Mouse (Mus musculus) testis, adult 2 months (tissue): ENCODE results near the gene Foxp4. TPM values are rescaled to one million over a fixed set of nuclear protein-coding genes. Genes with fewer than 3 reads are reported as not detected.

Experiments used
- H3K27ac ChIP-seq: fragments of 200-500 bp; 2 replicates; pipeline ENCODE4 v1.5.1; 2012; ENCODE audit warnings: low read depth, low read length; ENCODE audit not compliant: control insufficient read depth, insufficient read depth
- H3K27me3 ChIP-seq: fragments of 200-500 bp; 2 replicates; pipeline ENCODE4 v1.6.1; 2012; ENCODE audit warnings: mild to moderate bottlenecking, low read length, moderate library complexity; ENCODE audit not compliant: control insufficient read depth, insufficient read depth
- H3K36me3 ChIP-seq: fragments of 200-500 bp; 2 replicates; pipeline ENCODE4 v1.6.1; 2012; ENCODE audit warnings: mild to moderate bottlenecking, low read length; ENCODE audit not compliant: control insufficient read depth, insufficient read depth
- H3K4me1 ChIP-seq: fragments of 200-500 bp; 2 replicates; pipeline ENCODE4 v1.6.1; 2012; ENCODE audit warnings: low read length; ENCODE audit not compliant: control insufficient read depth, insufficient read depth
- H3K4me3 ChIP-seq: fragments of 200-500 bp; 2 replicates; pipeline ENCODE4 v1.5.1; 2012; ENCODE audit warnings: low read depth, mild to moderate bottlenecking, low read length, moderate library complexity, mixed read lengths; ENCODE audit not compliant: control insufficient read depth
- CTCF ChIP-seq: fragments of 200-500 bp; IDR thresholded peaks from 2 replicates; pipeline ENCODE4 v1.5.1; 2012; ENCODE audit warnings: low read depth, mild to moderate bottlenecking, inconsistent platforms, low read length, moderate library complexity; ENCODE audit not compliant: control insufficient read depth, insufficient read depth, insufficient replicate concordance
- POLR2A ChIP-seq: fragments of 200-500 bp; IDR thresholded peaks from 2 replicates; pipeline ENCODE4 v1.6.1; 2012; ENCODE audit warnings: low read depth, mild to moderate bottlenecking, inconsistent platforms, low read length, moderate library complexity; ENCODE audit not compliant: control insufficient read depth
- polyA plus RNA-seq: library from polyadenylated mRNA; depleted of rRNA; stranded (reverse); fragments of >200 nt; gene quantifications from 2 replicates; pipeline ENCODE4 v1.2.3, GENCODE M21; 2012

Gene Foxp4
- polyA plus RNA-seq, 1 experiment, result 7.8 TPM

DNA sequence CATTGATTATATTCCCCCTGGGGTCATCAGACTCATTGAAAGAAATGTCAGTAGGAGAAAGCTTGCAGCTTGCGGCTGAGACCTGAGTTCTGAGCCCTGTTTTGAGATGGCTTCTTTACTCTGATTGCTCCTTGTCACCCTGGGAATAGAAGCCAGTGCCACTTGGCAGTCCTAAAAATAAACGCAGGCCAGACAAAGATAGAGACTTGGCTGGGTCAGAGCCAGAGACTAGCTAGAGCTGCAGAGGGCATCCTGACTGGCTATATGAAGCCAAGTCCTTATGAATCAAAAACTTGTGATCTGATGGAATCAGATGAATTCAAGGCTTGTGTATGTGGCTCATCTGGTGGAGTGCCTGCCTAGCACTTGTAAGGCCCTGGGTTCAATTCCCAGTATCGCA, 74.4 kb downstream of the Foxp4 start:
- TF ChIP-seq CTCF (no peak), POLR2A (no peak)
- H3K27ac ChIP-seq, result no peak overlapping the region
- peaks cover 7% of the 10 kb centered on the region; the same call in 1 of the 2 replicates for H3K4me1 ChIP-seq
- no peaks in the 10 kb centered on the region for H3K27me3 ChIP-seq
- H3K36me3 ChIP-seq, result no peaks in the 10 kb centered on the region
- H3K4me3 ChIP-seq, result no peak overlapping the region

GRCm38 (mm10) chr17:47847985-47848384, 76.5 kb downstream of the Foxp4 start:
- peak; percentile 32; the same call in 1 of the 2 replicates for TF ChIP-seq CTCF
- TF ChIP-seq POLR2A, result no peak
- H3K36me3 ChIP-seq, result no peaks in the 10 kb centered on the region

GRCm38 (mm10) chr17:47845609-47846008, 78.8 kb downstream of the Foxp4 start:
- no peak for TF ChIP-seq CTCF
- no peak for TF ChIP-seq POLR2A
- H3K27me3 ChIP-seq, result no peaks in the 10 kb centered on the region
- H3K4me1 ChIP-seq, result peaks cover 5% of the 10 kb centered on the region

More at GRCm38 (mm10) chr17:47847985-47848384, 76.5 kb downstream of the Foxp4 start:
- H3K4me1 ChIP-seq, result peaks cover 7% of the 10 kb centered on the region; the same call in 1 of the 2 replicates
- no peak overlapping the region for H3K27ac ChIP-seq
- H3K4me3 ChIP-seq, result no peak overlapping the region
- no peaks in the 10 kb centered on the region for H3K27me3 ChIP-seq

GRCm38 (mm10) chr17:47843465-47843864, 81.0 kb downstream of the Foxp4 start:
- Histone ChIP-seq H3K27me3 (no peaks in the 10 kb centered on the region), H3K27ac (no peak overlapping the region), H3K36me3 (no peaks in the 10 kb centered on the region), H3K4me3 (no peak overlapping the region), H3K4me1 (peaks cover 5% of the 10 kb centered on the region)
- TF ChIP-seq CTCF (peak; percentile 74; the same call in 1 of the 2 replicates), POLR2A (no peak)

More at GRCm38 (mm10) chr17:47845609-47846008, 78.8 kb downstream of the Foxp4 start:
- Histone ChIP-seq H3K27ac (no peak overlapping the region), H3K36me3 (no peaks in the 10 kb centered on the region), H3K4me3 (no peak overlapping the region)

DNA sequence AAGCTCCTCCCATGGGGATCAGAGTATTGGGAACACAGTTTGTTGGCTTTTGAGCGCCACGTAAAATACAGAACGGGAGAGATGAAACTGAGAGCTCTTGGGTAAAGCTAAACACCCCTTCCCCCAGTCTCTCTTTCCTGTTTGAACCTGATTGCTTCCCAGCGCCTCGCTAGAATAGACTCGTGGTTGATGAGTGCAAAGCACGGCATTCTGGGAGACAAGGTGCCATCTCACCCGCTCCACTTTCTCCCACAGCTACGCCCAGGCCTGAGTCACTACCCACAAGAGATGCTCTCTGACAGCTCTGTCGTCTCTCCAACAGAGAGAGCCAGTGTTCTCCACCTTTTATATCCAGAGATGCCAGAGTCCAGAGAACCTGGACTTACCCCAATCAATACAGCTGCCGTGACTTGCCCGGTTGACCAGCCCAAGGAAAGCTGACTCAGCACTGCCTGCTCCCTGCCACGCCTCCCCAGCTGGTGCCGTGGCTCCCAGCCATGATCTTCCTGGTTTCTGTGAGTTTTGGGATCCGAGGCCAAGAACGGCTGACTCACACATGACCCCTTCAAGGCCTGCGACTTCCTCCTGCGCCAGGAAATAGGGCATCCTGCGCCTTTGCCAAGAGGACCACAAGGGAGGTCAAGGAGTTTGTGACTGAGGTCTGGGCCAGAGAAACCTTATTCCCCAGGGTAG, 82.4 kb downstream of the Foxp4 start:
- Histone ChIP-seq H3K27me3 (no peaks in the 10 kb centered on the region), H3K27ac (no peak overlapping the region), H3K4me3 (no peak overlapping the region), H3K4me1 (peaks cover 5% of the 10 kb centered on the region), H3K36me3 (no peaks in the 10 kb centered on the region)
- TF ChIP-seq CTCF, result no peak

GRCm38 (mm10) chr17:47841521-47841920, 82.9 kb downstream of the Foxp4 start:
- Histone ChIP-seq H3K27me3 (no peaks in the 10 kb centered on the region), H3K27ac (no peak overlapping the region)

DNA sequence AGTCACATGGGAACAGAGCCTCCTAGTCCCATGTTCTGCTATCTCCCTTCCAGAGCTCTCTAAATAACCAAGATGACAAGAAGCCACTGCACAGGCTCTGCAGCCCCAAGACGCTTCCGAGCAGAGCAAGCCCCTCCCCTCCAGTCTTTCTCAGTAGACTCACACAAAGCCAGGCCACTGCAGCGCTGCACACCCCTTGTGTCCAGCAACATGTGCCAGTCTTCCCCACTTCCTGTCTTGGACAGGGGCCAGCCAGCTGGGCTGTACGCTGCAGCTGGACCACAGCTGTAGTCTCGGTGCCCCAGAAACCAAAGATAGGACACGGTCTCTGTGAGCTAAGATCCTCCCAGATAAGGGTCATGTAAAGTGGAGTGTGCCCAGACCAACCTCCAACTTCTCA, 86.6 kb downstream of the Foxp4 start:
- TF ChIP-seq CTCF (no peak), POLR2A (no peak)
- H3K36me3 ChIP-seq, result no peaks in the 10 kb centered on the region
- no peak overlapping the region for H3K4me3 ChIP-seq
- H3K27me3 ChIP-seq, result no peaks in the 10 kb centered on the region
- peaks cover 7% of the 10 kb centered on the region for H3K4me1 ChIP-seq
- H3K27ac ChIP-seq, result no peak overlapping the region

More at GRCm38 (mm10) chr17:47841521-47841920, 82.9 kb downstream of the Foxp4 start:
- H3K4me1 ChIP-seq, result peaks cover 5% of the 10 kb centered on the region
- no peaks in the 10 kb centered on the region for H3K36me3 ChIP-seq
- TF ChIP-seq POLR2A, result no peak
- TF ChIP-seq CTCF, result no peak
- H3K4me3 ChIP-seq, result no peak overlapping the region
